Mouse (Mus musculus) cerebellum, postnatal 10 days (tissue): ENCODE measurements around the gene Acoxl.

ENCODE experiments used
- DNase-seq, 2 experiments: peaks; one replicate each; pipeline ENCODE4 v3.0.0; 2021; ENCODE audit warnings: mixed read lengths in 2 of 2

Gene Acoxl

GRCm38 (mm10) chr2:127897718-127898117, 59.0 kb downstream of the Acoxl start:
- no peak for DNase-seq

GRCm38 (mm10) chr2:127904918-127905317, 66.2 kb downstream of the Acoxl start:
- no peak for DNase-seq

- DNase-seq: no peak
Observed at GRCm38 (mm10) chr2:127906973-127907678, 68.5 kb downstream of the Acoxl start.

- no peak for DNase-seq
Observed at GRCm38 (mm10) chr2:127907679-127908042, 69.0 kb downstream of the Acoxl start.

GRCm38 (mm10) chr2:127908881-127909280, 70.2 kb downstream of the Acoxl start:
- DNase-seq: no peak

- DNase-seq: no peak
Observed at GRCm38 (mm10) chr2:127909790-127910189, 71.1 kb downstream of the Acoxl start.

- no peak for DNase-seq
Observed at GRCm38 (mm10) chr2:127911579-127911978, 72.9 kb downstream of the Acoxl start.

- no peak for DNase-seq
Observed at GRCm38 (mm10) chr2:127914047-127914446, 75.4 kb downstream of the Acoxl start.

- no peak for DNase-seq
Observed at GRCm38 (mm10) chr2:127916804-127917410, 78.2 kb downstream of the Acoxl start.

GRCm38 (mm10) chr2:127919740-127920139, 81.1 kb downstream of the Acoxl start:
- no peak for DNase-seq

GRCm38 (mm10) chr2:127922036-127922901, 83.6 kb downstream of the Acoxl start:
- no peak for DNase-seq

GRCm38 (mm10) chr2:127923077-127923680, 84.5 kb downstream of the Acoxl start:
- no peak for DNase-seq

- DNase-seq: no peak
Observed at GRCm38 (mm10) chr2:127926679-127927324, 88.1 kb downstream of the Acoxl start.

GRCm38 (mm10) chr2:127927452-127928273, 89.0 kb downstream of the Acoxl start:
- no peak for DNase-seq

- no peak for DNase-seq
Observed at GRCm38 (mm10) chr2:127928279-127928678, 89.6 kb downstream of the Acoxl start.

- no peak for DNase-seq
Observed at GRCm38 (mm10) chr2:127928871-127929270, 90.2 kb downstream of the Acoxl start.

GRCm38 (mm10) chr2:127929939-127930715, 91.5 kb downstream of the Acoxl start:
- DNase-seq: peak; percentile 44 to 62

- peak; percentile 50 to 71 for DNase-seq
Observed at GRCm38 (mm10) chr2:127931576-127931975, 92.9 kb downstream of the Acoxl start.

GRCm38 (mm10) chr2:127933531-127933931, 94.9 kb downstream of the Acoxl start:
- no peak for DNase-seq

GRCm38 (mm10) chr2:127937079-127937478, 98.4 kb downstream of the Acoxl start:
- peak in 1 of 2 experiments; percentile 27 for DNase-seq

GRCm38 (mm10) chr2:127939206-127939605, 100.5 kb downstream of the Acoxl start:
- DNase-seq: no peak
